Mouse (Mus musculus) hindbrain, embryonic 16.5 days (tissue): Measurements from ENCODE around the gene Adora1. TPM values are rescaled to one million over a fixed set of nuclear protein-coding genes. Genes with fewer than 3 reads are reported as not detected.

ENCODE experiments used
- ATAC-seq: fragments of 200-750 bp; cut with Nextera tagmentation; 2 replicates; pipeline ENCODE4 v1.8.0; 2017; ENCODE audit warnings: moderate TSS enrichment, moderate library complexity
- H3K27ac ChIP-seq: fragments of 300-500 bp; sonication (generic); 2 replicates; pipeline ENCODE4 v1.5.1; 2014; ENCODE audit warnings: low read depth, mild to moderate bottlenecking, control low read depth, low read length, moderate library complexity
- H3K27me3 ChIP-seq: fragments of 300-500 bp; sonication (generic); replicated peaks from 2 replicates; pipeline ENCODE4 v1.6.1; 2014; ENCODE audit warnings: low read length; ENCODE audit not compliant: control insufficient read depth, insufficient read depth
- H3K36me3 ChIP-seq: fragments of 300-500 bp; sonication (generic); 2 replicates; pipeline ENCODE4 v1.6.1; 2014; ENCODE audit warnings: mild to moderate bottlenecking, low read length, moderate library complexity, mixed read lengths; ENCODE audit not compliant: control insufficient read depth, insufficient read depth
- H3K4me1 ChIP-seq: fragments of 300-500 bp; sonication (generic); 2 replicates; pipeline ENCODE4 v1.6.1; 2014; ENCODE audit warnings: low read depth, low read length; ENCODE audit not compliant: control insufficient read depth, insufficient read depth
- H3K4me2 ChIP-seq: fragments of 300-500 bp; sonication (generic); 2 replicates; pipeline ENCODE4 v1.6.1; 2014; ENCODE audit warnings: mild to moderate bottlenecking, low read length, control low read depth, moderate library complexity
- H3K4me3 ChIP-seq: fragments of 300-500 bp; sonication (generic); 2 replicates; pipeline ENCODE4 v1.5.1; 2014; ENCODE audit warnings: mild to moderate bottlenecking, low read length, control low read depth, moderate library complexity
- H3K9ac ChIP-seq: fragments of 300-500 bp; sonication (generic); 2 replicates; pipeline ENCODE4 v1.6.1; 2014; ENCODE audit warnings: low read depth, mild to moderate bottlenecking, control low read depth, low read length, moderate library complexity
- H3K9me3 ChIP-seq: fragments of 300-500 bp; sonication (generic); 2 replicates; pipeline ENCODE4 v1.6.1; 2014; ENCODE audit warnings: mild to moderate bottlenecking, low read length, moderate library complexity; ENCODE audit not compliant: control insufficient read depth
- WGBS: fragments of 180-500 bp; shearing (Covaris S2); extraction: QIAGEN DNeasy Blood & Tissue Kit; methylation state at CpG from one replicate; pipeline ENCODE4 v1.1.7; 2014; 5-methylcytosine and 5-hydroxymethylcytosine counted together
- polyA plus RNA-seq: library from polyadenylated mRNA; unstranded; fragments of >200 nt; fragmentation: Nextera tagmentation; extraction: Ambion mirVana; gene quantifications from 2 replicates; pipeline ENCODE4 v1.2.1, GENCODE M21; 2015

Adora1 gene
- polyA plus RNA-seq, 1 experiment from 2014 or later = 35.9 TPM

GRCm38 (mm10) chr1:134201751-134202420 lies 33.3 kb downstream of the Adora1 start:
- H3K36me3 ChIP-seq = no peaks in the 10 kb centered on the region
- no peak overlapping the region for H3K9ac ChIP-seq
- H3K4me3 ChIP-seq = no peak overlapping the region
- ATAC-seq = no peak
- no peaks in the 10 kb centered on the region for H3K9me3 ChIP-seq
- H3K4me2 ChIP-seq = no peak overlapping the region
- WGBS = 40% methylated on average over 3 of the region's 3 CpGs
- H3K27ac ChIP-seq = no peak overlapping the region
- no peaks in the 10 kb centered on the region for H3K27me3 ChIP-seq
- H3K4me1 ChIP-seq = no peaks in the 10 kb centered on the region; the same call in 1 of the 2 replicates

- no peak overlapping the region for H3K27ac ChIP-seq
- 89% methylated on average over 6 of the region's 6 CpGs for whole genome bisulfite sequencing
- no peak overlapping the region for H3K4me2 ChIP-seq
- ATAC-seq = no peak
- no peaks in the 10 kb centered on the region for H3K36me3 ChIP-seq
- H3K9me3 ChIP-seq = no peaks in the 10 kb centered on the region
- H3K4me1 ChIP-seq = no peaks in the 10 kb centered on the region; the same call in 1 of the 2 replicates
- H3K9ac ChIP-seq = no peak overlapping the region
- H3K4me3 ChIP-seq = no peak overlapping the region
- H3K27me3 ChIP-seq = no peaks in the 10 kb centered on the region
Observed at GRCm38 (mm10) chr1:134200998-134201686, 34.1 kb downstream of the Adora1 start.

GRCm38 (mm10) chr1:134200481-134200880 lies 34.8 kb downstream of the Adora1 start:
- no peaks in the 10 kb centered on the region for H3K9me3 ChIP-seq
- H3K4me1 ChIP-seq = no peaks in the 10 kb centered on the region; the same call in 1 of the 2 replicates
- H3K36me3 ChIP-seq = no peaks in the 10 kb centered on the region
- no peak overlapping the region for H3K4me2 ChIP-seq
- no peak for ATAC-seq
- no peaks in the 10 kb centered on the region for H3K27me3 ChIP-seq
- no peak overlapping the region for H3K4me3 ChIP-seq
- 69% methylated on average over 2 of the region's 2 CpGs for WGBS
- no peak overlapping the region for H3K9ac ChIP-seq
- no peak overlapping the region for H3K27ac ChIP-seq

GRCm38 (mm10) chr1:134198197-134198995 lies 36.8 kb downstream of the Adora1 start:
- Histone ChIP-seq H3K9ac (no peak overlapping the region), H3K36me3 (no peaks in the 10 kb centered on the region), H3K4me3 (no peak overlapping the region), H3K9me3 (no peaks in the 10 kb centered on the region), H3K4me1 (no peaks in the 10 kb centered on the region), H3K4me2 (no peak overlapping the region), H3K27ac (no peak overlapping the region), H3K27me3 (no peaks in the 10 kb centered on the region)
- ATAC-seq = no peak
- WGBS = 73% methylated on average over 12 of the region's 12 CpGs

GRCm38 (mm10) chr1:134197325-134197982 lies 37.8 kb downstream of the Adora1 start:
- no peak for ATAC-seq
- Histone ChIP-seq H3K4me2 (no peak overlapping the region), H3K4me3 (no peak overlapping the region), H3K27me3 (no peaks in the 10 kb centered on the region), H3K27ac (no peak overlapping the region), H3K9ac (no peak overlapping the region), H3K9me3 (no peaks in the 10 kb centered on the region), H3K4me1 (no peaks in the 10 kb centered on the region), H3K36me3 (no peaks in the 10 kb centered on the region)
- 81% methylated on average over 15 of the region's 15 CpGs for WGBS

- no peak overlapping the region for H3K27ac ChIP-seq
Observed at GRCm38 (mm10) chr1:134196386-134196785, 38.8 kb downstream of the Adora1 start.

GRCm38 (mm10) chr1:134195979-134196378 lies 39.3 kb downstream of the Adora1 start:
- WGBS = 31% methylated on average over 4 of the region's 4 CpGs

More at GRCm38 (mm10) chr1:134196386-134196785, 38.8 kb downstream of the Adora1 start:
- 72% methylated on average over 4 of the region's 4 CpGs for WGBS
- Histone ChIP-seq H3K27me3 (no peaks in the 10 kb centered on the region), H3K9me3 (no peaks in the 10 kb centered on the region), H3K36me3 (no peaks in the 10 kb centered on the region), H3K4me2 (no peak overlapping the region), H3K4me3 (no peak overlapping the region), H3K4me1 (no peaks in the 10 kb centered on the region), H3K9ac (no peak overlapping the region)
- ATAC-seq = no peak

GRCm38 (mm10) chr1:134195571-134195970 lies 39.7 kb downstream of the Adora1 start:
- Histone ChIP-seq H3K9me3 (no peaks in the 10 kb centered on the region), H3K4me3 (no peak overlapping the region), H3K36me3 (no peaks in the 10 kb centered on the region), H3K4me1 (no peaks in the 10 kb centered on the region), H3K4me2 (no peak overlapping the region), H3K27ac (no peak overlapping the region), H3K9ac (no peak overlapping the region), H3K27me3 (no peaks in the 10 kb centered on the region)
- ATAC-seq = no peak
- WGBS = 34% methylated on average over 3 of the region's 3 CpGs

More at GRCm38 (mm10) chr1:134195979-134196378, 39.3 kb downstream of the Adora1 start:
- H3K27me3 ChIP-seq = no peaks in the 10 kb centered on the region
- no peak overlapping the region for H3K4me3 ChIP-seq
- no peak overlapping the region for H3K4me2 ChIP-seq
- H3K27ac ChIP-seq = no peak overlapping the region
- no peaks in the 10 kb centered on the region for H3K4me1 ChIP-seq
- no peaks in the 10 kb centered on the region for H3K36me3 ChIP-seq
- H3K9ac ChIP-seq = no peak overlapping the region
- no peaks in the 10 kb centered on the region for H3K9me3 ChIP-seq
- no peak for ATAC-seq
